Mouse (Mus musculus): ENCODE results near the gene Olfr654.

The Olfr654 gene

DNA sequence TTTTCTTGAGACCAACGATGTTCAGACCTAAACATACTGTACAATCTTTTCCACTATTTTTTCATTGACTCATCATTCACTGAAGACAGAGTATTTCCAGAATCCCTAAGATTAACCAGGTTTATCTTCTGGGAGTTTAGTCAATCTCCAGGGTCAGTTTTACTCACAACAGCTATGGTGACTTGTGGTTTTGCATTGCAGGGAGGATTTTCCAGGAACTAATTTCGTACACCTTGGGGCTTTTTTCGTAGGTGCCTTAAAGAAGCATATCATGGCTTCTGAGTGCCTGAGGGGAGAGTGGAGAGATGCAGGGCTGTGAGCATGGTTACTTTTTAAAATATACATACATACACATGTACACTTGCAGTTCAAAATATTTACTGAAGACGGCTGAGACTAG, at the start of gene Olfr654:
TSS of gene Olfr654 (plus strand) at position 301 of the 400 bp plus-strand sequence.
- no peak for DNase-seq

DNA sequence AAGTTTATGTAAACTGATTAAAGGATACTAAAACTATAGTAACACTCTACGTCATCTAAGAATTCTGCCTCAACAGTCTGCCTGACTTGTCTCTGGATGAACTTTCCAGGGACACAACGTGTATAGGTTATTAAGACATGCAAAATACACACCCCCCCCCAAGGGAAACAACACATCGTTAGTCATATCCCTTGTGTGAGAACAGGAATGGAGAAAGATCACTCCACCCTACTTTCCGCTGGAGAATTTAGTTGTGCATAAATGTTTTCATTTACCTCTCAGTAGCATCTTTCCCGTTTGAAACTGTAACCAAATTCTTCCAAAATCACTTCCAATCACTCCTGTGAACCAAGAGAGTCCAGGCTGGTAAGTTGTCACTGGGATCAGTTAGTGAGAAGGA, 37.0 kb upstream of the Olfr654 start, which contains the start of gene Olfr651:
TSS of gene Olfr651 (plus strand) at position 301 of the 400 bp plus-strand sequence.
- no peak for DNase-seq

GRCm38 (mm10) chr7:104552700-104553099, 34.1 kb upstream of the Olfr654 start:
- no peak for DNase-seq

DNA sequence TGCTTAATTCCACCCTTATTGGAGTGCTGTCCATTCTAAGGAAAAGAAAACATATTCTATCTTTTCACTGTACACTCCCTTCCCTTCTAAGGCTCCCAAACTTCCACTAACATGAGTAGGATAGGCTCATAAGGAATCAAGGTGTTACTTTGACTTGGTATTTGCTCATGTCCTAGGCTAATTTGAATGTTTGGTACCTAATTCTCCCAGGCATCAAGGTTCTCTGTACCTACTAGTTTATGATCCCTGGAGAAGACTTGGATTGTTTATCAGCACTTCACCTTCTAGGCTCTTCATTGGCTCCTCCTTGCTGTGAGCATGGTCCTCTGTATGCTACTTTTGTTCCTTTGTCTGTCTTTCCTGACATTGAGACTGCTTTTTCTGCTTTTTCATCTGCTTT, 26.2 kb upstream of the Olfr654 start, which contains the start of gene Olfr652:
TSS of gene Olfr652 (plus strand) at position 301 of the 400 bp plus-strand sequence.
- DNase-seq: no peak

- DNase-seq: no peak
These were observed 9.8 kb upstream of the Olfr654 start, which contains the start of gene Olfr653 for GRCm38 (mm10) chr7:104577014-104577413. Gene Olfr653, plus strand, starts transcription at chr7:104577314.

DNA sequence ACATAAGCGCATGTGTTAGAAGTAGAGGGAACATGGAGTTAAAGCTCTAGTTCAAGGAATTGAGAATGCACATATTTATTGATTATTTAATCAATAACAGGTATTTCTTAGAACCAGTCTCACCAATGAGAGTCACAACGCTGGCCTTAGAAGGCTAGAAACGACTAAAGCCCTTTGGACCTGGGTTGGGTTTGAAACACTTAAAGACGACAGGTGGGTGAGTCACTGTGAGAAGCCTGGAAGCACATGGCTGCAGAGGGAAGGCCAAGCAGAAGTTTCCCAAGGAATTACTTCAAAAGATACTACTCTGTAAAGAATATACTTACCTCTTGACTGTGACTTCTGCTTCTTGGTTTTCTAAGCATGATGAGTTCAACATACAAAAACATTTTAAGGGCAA, 6.0 kb upstream of the Olfr654 start:
- DNase-seq: no peak

DNA sequence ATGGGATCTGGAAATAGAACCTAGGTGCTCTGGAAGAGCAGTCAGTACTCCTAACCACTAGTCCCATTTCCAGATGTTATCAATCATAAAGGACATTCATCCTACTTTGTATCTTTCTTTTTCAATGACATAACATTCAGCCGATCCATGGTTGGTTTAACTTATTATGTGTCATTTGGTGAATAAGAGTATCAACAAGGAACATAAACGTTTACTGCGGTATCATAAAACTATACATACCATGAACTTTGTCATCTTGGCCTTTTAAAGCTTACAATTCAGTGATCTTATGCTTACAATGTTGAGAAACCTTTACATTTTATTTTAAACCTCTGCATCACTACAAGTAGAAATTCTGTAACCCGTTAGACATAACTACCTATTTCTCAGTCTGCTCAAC, 5.4 kb upstream of the Olfr654 start:
- DNase-seq: no peak

- no peak for DNase-seq
These were observed 1.4 kb downstream of the Olfr654 start for GRCm38 (mm10) chr7:104588274-104588673.

- DNase-seq: no peak
These were observed 14.9 kb downstream of the Olfr654 start, which contains the start of gene Olfr655 for GRCm38 (mm10) chr7:104601679-104602078. Gene Olfr655, minus strand, starts transcription at chr7:104601779.

DNA sequence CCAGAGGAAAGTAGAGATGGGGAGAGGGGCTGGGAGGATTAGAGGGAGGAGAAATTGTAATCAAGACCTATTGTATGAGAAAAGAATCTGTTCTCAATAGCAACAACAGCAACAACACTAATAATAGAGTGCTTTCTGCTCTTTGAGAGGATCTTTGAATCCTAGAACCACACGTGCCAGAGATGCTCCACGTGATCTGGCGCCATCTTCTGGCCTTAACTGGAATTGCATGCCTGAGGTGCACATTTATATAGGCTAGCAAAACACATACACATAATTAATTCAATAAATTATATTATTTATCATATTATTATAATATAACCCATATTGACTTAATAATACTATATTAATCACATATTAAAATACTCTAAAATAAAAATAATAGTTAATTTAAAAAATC, 16.3 kb downstream of the Olfr654 start:
- DNase-seq: no peak

GRCm38 (mm10) chr7:104604727-104605126, 17.9 kb downstream of the Olfr654 start:
- DNase-seq: no peak

- no peak for DNase-seq
These were observed 26.8 kb downstream of the Olfr654 start, which contains the start of gene Olfr656 for GRCm38 (mm10) chr7:104613655-104614054. Gene Olfr656, plus strand, starts transcription at chr7:104613955.

DNA sequence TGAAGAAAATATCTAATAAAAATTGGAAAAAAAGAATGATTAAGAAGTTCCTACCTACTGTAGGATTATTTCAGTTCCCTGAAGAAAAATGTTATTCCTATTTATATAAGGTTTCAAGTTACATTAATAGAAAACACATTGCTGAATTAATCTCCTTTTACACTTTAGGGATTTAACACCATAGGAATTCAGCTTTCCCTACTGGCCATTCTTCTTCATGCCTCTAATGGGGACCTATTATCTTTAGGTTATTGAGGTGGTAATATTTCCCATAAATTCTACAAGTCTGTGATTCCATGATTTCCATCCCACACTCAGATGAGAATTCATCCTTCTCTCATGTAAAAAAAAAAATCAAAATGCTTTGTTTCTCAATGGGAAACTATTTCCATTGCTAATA, 37.7 kb downstream of the Olfr654 start, which contains the start of gene Olfr657:
TSS of gene Olfr657 (plus strand) at position 301 of the 400 bp plus-strand sequence.
- no peak for DNase-seq
